Mouse (Mus musculus) ES-E14 (cell line): ENCODE results near the gene Gpx4.

Source experiments
- CHD2 ChIP-seq: IDR thresholded peaks from 2 replicates; pipeline ENCODE4 v1.6.1; 2014; ENCODE audit warnings: mild to moderate bottlenecking, low read depth, low read length, inconsistent platforms
- HCFC1 ChIP-seq: IDR thresholded peaks from 2 replicates; pipeline ENCODE4 v1.6.1; 2012; ENCODE audit warnings: low read length, inconsistent platforms, borderline replicate concordance; ENCODE audit not compliant: insufficient read depth
- ZC3H11A ChIP-seq: IDR thresholded peaks from 2 replicates; pipeline ENCODE4 v1.6.1; 2012; ENCODE audit warnings: low read depth, mild to moderate bottlenecking, inconsistent platforms, low read length, borderline replicate concordance
- ZNF384 ChIP-seq: IDR thresholded peaks from 2 replicates; pipeline ENCODE4 v1.6.1; 2012; ENCODE audit warnings: low read depth, low read length, inconsistent platforms

- TF ChIP-seq ZC3H11A (no peak), HCFC1 (no peak), ZNF384 (no peak), CHD2 (no peak)
Observed at GRCm38 (mm10) chr10:80076386-80076785, 29.4 kb downstream of the Gpx4 start.
